Mouse (Mus musculus) myocyte (in vitro differentiated cells): ENCODE results near the gene Gdf7. TPM values are rescaled to one million over a fixed set of nuclear protein-coding genes. Genes with fewer than 3 reads are reported as not detected.

Experiments
- H3K27me3 ChIP-seq: one replicate; pipeline ENCODE4 v1.6.1; 2011; ENCODE audit not compliant: control insufficient read depth, insufficient read depth, insufficient read length
- H3K36me3 ChIP-seq: one replicate; pipeline ENCODE4 v1.6.1; 2011; ENCODE audit not compliant: control insufficient read depth, insufficient read depth
- H3K4me2 ChIP-seq: one replicate; pipeline ENCODE4 v1.6.1; 2011; ENCODE audit warnings: low read depth, control low read depth
- H3K4me3 ChIP-seq: one replicate; pipeline ENCODE4 v1.5.1; 2011; ENCODE audit warnings: mild to moderate bottlenecking, control low read depth, moderate library complexity
- H3K79me2 ChIP-seq: one replicate; pipeline ENCODE4 v1.6.1; 2011; ENCODE audit not compliant: control insufficient read depth, insufficient read depth
- H3ac ChIP-seq: one replicate; pipeline ENCODE4 v1.6.1; 2011; ENCODE audit not compliant: control insufficient read depth, insufficient read length
- CEBPB ChIP-seq: IDR thresholded peaks from 2 replicates; pipeline ENCODE4 v1.6.1; 2011; ENCODE audit warnings: mild to moderate bottlenecking, moderate library complexity; ENCODE audit not compliant: poor library complexity, insufficient read depth, severe bottlenecking
- E2F4 ChIP-seq: IDR thresholded peaks from one replicate; pipeline ENCODE4 v1.6.1; 2011; ENCODE audit warnings: mild to moderate bottlenecking, control low read depth, moderate library complexity; ENCODE audit not compliant: insufficient read depth
- MAX ChIP-seq: IDR thresholded peaks from one replicate; pipeline ENCODE4 v1.6.1; 2011; ENCODE audit warnings: low read depth, mild to moderate bottlenecking, control low read depth
- MYOD1 ChIP-seq, 3 experiments: IDR thresholded peaks; one replicate each; pipeline ENCODE4 v1.6.1; 2011; ENCODE audit warnings: control low read depth in 2 of 3, low read depth in 2 of 3, mild to moderate bottlenecking in 2 of 3, moderate library complexity in 1 of 3; ENCODE audit not compliant: insufficient read length in 2 of 3, control insufficient read depth in 1 of 3
- MYOG ChIP-seq, 3 experiments: IDR thresholded peaks; one replicate each; pipeline ENCODE4 v1.6.1; 2011; ENCODE audit warnings: control low read depth in 2 of 3, low read depth in 2 of 3, mild to moderate bottlenecking in 2 of 3; ENCODE audit not compliant: insufficient read length in 2 of 3, control insufficient read depth in 1 of 3, insufficient read depth in 1 of 3
- POLR2A ChIP-seq: IDR thresholded peaks from one replicate; pipeline ENCODE4 v1.6.1; 2011; ENCODE audit warnings: low read depth, mild to moderate bottlenecking, control low read depth, moderate library complexity; ENCODE audit not compliant: insufficient read length
- POLR2AphosphoS2 ChIP-seq: IDR thresholded peaks from one replicate; pipeline ENCODE4 v1.6.1; 2011; ENCODE audit warnings: low read depth, control low read depth; ENCODE audit not compliant: insufficient read length
- REST ChIP-seq: IDR thresholded peaks from one replicate; pipeline ENCODE4 v1.6.1; 2011; ENCODE audit warnings: mild to moderate bottlenecking, control low read depth, moderate library complexity; ENCODE audit not compliant: insufficient read depth, insufficient read length
- SRF ChIP-seq: IDR thresholded peaks from one replicate; pipeline ENCODE4 v1.6.1; 2011; ENCODE audit warnings: low read depth; ENCODE audit not compliant: control insufficient read depth, insufficient read length
- TCF12 ChIP-seq: IDR thresholded peaks from one replicate; pipeline ENCODE4 v1.6.1; 2011; ENCODE audit warnings: mild to moderate bottlenecking, control low read depth; ENCODE audit not compliant: poor library complexity, insufficient read depth, severe bottlenecking
- TCF3 ChIP-seq: IDR thresholded peaks from one replicate; pipeline ENCODE4 v1.6.1; 2011; ENCODE audit warnings: low read depth, control low read depth; ENCODE audit not compliant: insufficient read length
- USF1 ChIP-seq: IDR thresholded peaks from one replicate; pipeline ENCODE4 v1.6.1; 2011; ENCODE audit warnings: low read depth, mild to moderate bottlenecking, control low read depth, moderate library complexity
- polyA plus RNA-seq: library from polyadenylated mRNA; unstranded; fragments of >200 nt; fragmentation: generic; extraction: Trizol; gene quantifications from one replicate; pipeline ENCODE4 v1.2.1, GENCODE M21; 2012; ENCODE audit warnings: missing spikeins

Gene Gdf7
- polyA plus RNA-seq, 1 experiment: 0.07 TPM

DNA sequence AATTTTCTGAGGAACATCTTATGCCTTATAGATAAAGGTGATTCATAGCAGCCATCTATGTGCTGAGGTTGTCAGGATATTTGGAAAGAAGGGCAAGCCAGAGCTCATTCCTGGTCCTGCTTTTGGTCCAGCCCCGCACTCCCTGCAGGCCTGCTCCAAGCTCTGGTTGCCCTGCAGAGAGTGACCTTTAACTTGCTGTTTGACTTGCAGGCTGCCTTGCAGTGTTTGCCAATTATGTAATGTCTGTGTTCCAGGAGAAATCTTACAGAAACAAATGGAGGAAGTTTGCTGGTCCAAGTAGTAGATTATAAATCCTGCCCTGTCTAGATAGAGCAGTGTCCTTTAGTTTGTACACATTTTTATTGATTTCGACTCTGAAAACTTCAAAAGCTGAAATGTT is 30.3 kb downstream of the Gdf7 start:
- TF ChIP-seq CEBPB (no peak), MYOD1 (IDR thresholded peaks at IDR 0.05; ENCODE audit: control insufficient read depth in 1 of 3, insufficient read length in 2 of 3, low read depth in 2 of 3) (no peak), TCF3 (no peak), POLR2A (no peak), MAX (no peak), TCF12 (no peak), REST (no peak), USF1 (no peak), E2F4 (no peak), SRF (no peak), MYOG (IDR thresholded peaks at IDR 0.05; ENCODE audit: control insufficient read depth in 1 of 3, insufficient read depth in 1 of 3, insufficient read length in 2 of 3, low read depth in 2 of 3) (no peak), POLR2AphosphoS2 (no peak)
- Histone ChIP-seq H3K4me3 (no peak overlapping the region), H3K27me3 (no peaks in the 10 kb centered on the region), H3ac (no peak overlapping the region), H3K4me2 (no peak overlapping the region), H3K36me3 (peaks cover 4% of the 10 kb centered on the region), H3K79me2 (no peaks in the 10 kb centered on the region)

DNA sequence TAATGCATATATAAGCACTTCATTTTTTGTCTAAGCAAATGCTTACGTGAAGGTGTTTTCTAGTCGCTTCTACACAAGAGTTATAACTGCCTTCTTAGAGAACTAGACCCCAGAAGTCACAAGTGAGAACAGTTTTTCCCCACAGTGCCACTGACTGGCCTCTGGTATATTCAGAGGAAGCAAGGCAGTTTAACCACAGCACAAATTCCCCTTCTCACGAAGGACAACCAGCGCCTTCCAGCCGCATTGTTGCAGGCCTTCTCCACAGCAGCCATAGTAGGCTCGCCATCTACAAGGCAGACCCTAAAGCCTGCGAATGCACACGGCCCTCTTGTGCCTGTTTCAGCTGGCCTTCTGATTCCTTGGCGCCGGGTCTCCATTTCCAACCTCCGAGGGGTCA is 32.1 kb downstream of the Gdf7 start:
- no peak for TF ChIP-seq TCF3
- no peak for TF ChIP-seq SRF
- TF ChIP-seq MYOD1 (IDR thresholded peaks at IDR 0.05; ENCODE audit: control insufficient read depth in 1 of 3, insufficient read length in 2 of 3, low read depth in 2 of 3): no peak
- no peak for TF ChIP-seq CEBPB
- Histone ChIP-seq H3K27me3 (no peaks in the 10 kb centered on the region), H3K4me2 (no peak overlapping the region), H3K4me3 (no peak overlapping the region), H3K79me2 (no peaks in the 10 kb centered on the region), H3ac (no peak overlapping the region), H3K36me3 (peaks cover 4% of the 10 kb centered on the region)

DNA sequence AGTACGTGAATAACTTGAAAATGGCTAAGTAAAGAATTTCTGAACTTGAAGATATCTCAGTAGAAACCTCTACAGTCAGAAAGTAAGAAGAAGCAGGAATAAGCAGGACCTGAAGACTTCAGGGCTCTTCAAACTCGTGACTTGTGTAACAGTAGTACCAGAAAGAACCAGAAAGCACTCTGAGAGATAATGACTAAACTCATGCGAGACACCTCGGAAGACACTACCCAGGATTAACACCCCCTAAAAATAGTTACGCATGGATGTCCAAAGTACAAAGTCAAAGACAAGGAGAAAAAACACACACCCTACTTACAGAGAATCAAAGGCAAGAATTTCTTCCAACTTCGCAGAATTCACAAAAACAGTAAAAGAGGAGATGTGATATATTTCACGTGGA is 35.4 kb downstream of the Gdf7 start:
- Histone ChIP-seq H3ac (no peak overlapping the region), H3K27me3 (no peaks in the 10 kb centered on the region), H3K36me3 (peaks cover 4% of the 10 kb centered on the region), H3K79me2 (no peaks in the 10 kb centered on the region), H3K4me3 (no peak overlapping the region), H3K4me2 (no peak overlapping the region)
- no peak for TF ChIP-seq SRF
- TF ChIP-seq USF1: no peak
- no peak for TF ChIP-seq TCF12
- no peak for TF ChIP-seq MYOD1 (IDR thresholded peaks at IDR 0.05; ENCODE audit: control insufficient read depth in 1 of 3, insufficient read length in 2 of 3, low read depth in 2 of 3)
- TF ChIP-seq MYOG (IDR thresholded peaks at IDR 0.05; ENCODE audit: control insufficient read depth in 1 of 3, insufficient read depth in 1 of 3, insufficient read length in 2 of 3, low read depth in 2 of 3): no peak
- no peak for TF ChIP-seq POLR2A
- no peak for TF ChIP-seq CEBPB
- TF ChIP-seq TCF3: no peak
- TF ChIP-seq REST: no peak
- TF ChIP-seq POLR2AphosphoS2: no peak
- TF ChIP-seq E2F4: no peak
- no peak for TF ChIP-seq MAX

DNA sequence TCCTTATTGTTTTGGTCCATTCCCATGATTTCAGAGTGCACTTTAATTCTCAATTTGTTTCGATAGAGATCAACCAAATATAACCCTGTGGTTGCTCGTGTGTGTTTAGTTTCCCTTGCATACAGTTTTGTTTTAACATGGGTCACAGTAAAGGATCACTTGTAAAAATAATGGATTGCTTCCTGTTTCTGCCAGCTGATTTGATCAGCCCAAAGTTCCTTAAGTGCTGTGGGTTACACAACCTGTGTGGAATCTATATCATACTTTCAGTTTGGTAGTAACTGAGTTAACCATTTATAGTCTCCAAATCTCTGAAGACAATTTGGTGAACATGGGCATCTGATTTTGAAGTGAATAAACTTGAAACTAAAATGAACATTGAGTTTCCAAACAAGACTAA is 41.5 kb downstream of the Gdf7 start:
- no peaks in the 10 kb centered on the region for H3K27me3 ChIP-seq
- H3K4me3 ChIP-seq: no peak overlapping the region
- TF ChIP-seq TCF3: no peak
- TF ChIP-seq MYOD1 (IDR thresholded peaks at IDR 0.05; ENCODE audit: control insufficient read depth in 1 of 3, insufficient read length in 2 of 3, low read depth in 2 of 3): no peak
- no peak for TF ChIP-seq POLR2AphosphoS2
- no peak for TF ChIP-seq TCF12
- TF ChIP-seq CEBPB: no peak
- TF ChIP-seq MAX: no peak
- no peak for TF ChIP-seq MYOG (IDR thresholded peaks at IDR 0.05; ENCODE audit: control insufficient read depth in 1 of 3, insufficient read depth in 1 of 3, insufficient read length in 2 of 3, low read depth in 2 of 3)
- TF ChIP-seq POLR2A: no peak
- no peak overlapping the region for H3ac ChIP-seq
- no peaks in the 10 kb centered on the region for H3K79me2 ChIP-seq
- peaks cover 10% of the 10 kb centered on the region for H3K36me3 ChIP-seq
- no peak overlapping the region for H3K4me2 ChIP-seq

Other genes with a start within 250 kb of the Gdf7 start
- 35.0 TPM for gene Ldah, start 93.8 kb downstream of the Gdf7 start, polyA plus RNA-seq
- gene Hs1bp3, start 11.5 kb upstream of the Gdf7 start, polyA plus RNA-seq: 24.6 TPM
- 415 TPM for gene Rhob, start 198.1 kb upstream of the Gdf7 start, polyA plus RNA-seq